Mouse (Mus musculus) neural tube, embryonic 10.5 days (tissue): ENCODE results near the gene Nt5c.
"Not testable (repeated sequence)": the region's sequence is repeated elsewhere in the genome, so short reads cannot be mapped to it uniquely, and the experiment has no call there.

Source experiments
- DNase-seq: peaks from one replicate; pipeline ENCODE4 v3.0.0-alpha.2; 2017; ENCODE audit warnings: low spot score; ENCODE audit errors: extremely low spot score

The Nt5c gene

GRCm38 (mm10) chr11:115472183-115472582 is 19.5 kb downstream of the Nt5c start:
- DNase-seq, result no peak

GRCm38 (mm10) chr11:115467217-115467618 is 24.4 kb downstream of the Nt5c start:
- DNase-seq, result peak; percentile 72

GRCm38 (mm10) chr11:115464851-115465250 is 26.8 kb downstream of the Nt5c start:
- no peak for DNase-seq

- no peak for DNase-seq
Observed at GRCm38 (mm10) chr11:115463397-115463796, 28.3 kb downstream of the Nt5c start.

GRCm38 (mm10) chr11:115462243-115462891 is 29.3 kb downstream of the Nt5c start, which contains the start of gene Slc16a5:
Gene Slc16a5, plus strand, starts transcription at chr11:115462474.
- no peak for DNase-seq

- DNase-seq, result no peak
Observed at GRCm38 (mm10) chr11:115461846-115462242, 29.8 kb downstream of the Nt5c start.

GRCm38 (mm10) chr11:115460976-115461375 is 30.7 kb downstream of the Nt5c start:
- no peak for DNase-seq

- DNase-seq, result no peak
Observed at GRCm38 (mm10) chr11:115457405-115457804, 34.3 kb downstream of the Nt5c start.

- DNase-seq, result no peak
Observed at GRCm38 (mm10) chr11:115456182-115456581, 35.5 kb downstream of the Nt5c start.

GRCm38 (mm10) chr11:115455619-115456018 is 36.0 kb downstream of the Nt5c start:
- no peak for DNase-seq

- not testable (repeated sequence) for DNase-seq
Observed at GRCm38 (mm10) chr11:115454822-115455221, 36.8 kb downstream of the Nt5c start.

- DNase-seq, result no peak
Observed at GRCm38 (mm10) chr11:115453306-115453705, 38.4 kb downstream of the Nt5c start.

GRCm38 (mm10) chr11:115452281-115452860 is 39.3 kb downstream of the Nt5c start:
- no peak for DNase-seq

- DNase-seq, result no peak
Observed at GRCm38 (mm10) chr11:115451781-115452241, 39.9 kb downstream of the Nt5c start.

- no peak for DNase-seq
Observed at GRCm38 (mm10) chr11:115450176-115450575, 41.5 kb downstream of the Nt5c start.

- no peak for DNase-seq
Observed at GRCm38 (mm10) chr11:115448998-115449397, 42.7 kb downstream of the Nt5c start.

- no peak for DNase-seq
Observed at GRCm38 (mm10) chr11:115448075-115448474, 43.6 kb downstream of the Nt5c start.

GRCm38 (mm10) chr11:115447321-115447885 is 44.3 kb downstream of the Nt5c start:
- no peak for DNase-seq

GRCm38 (mm10) chr11:115446906-115447305 is 44.8 kb downstream of the Nt5c start:
- DNase-seq, result no peak

GRCm38 (mm10) chr11:115441417-115441816 is 50.2 kb downstream of the Nt5c start:
- no peak for DNase-seq
